Mouse (Mus musculus) skeletal muscle tissue, adult 2 months (tissue): ENCODE measurements around the gene Ano6.

Experiments used
- DNase-seq: peaks from one replicate; pipeline ENCODE4 v3.0.0-alpha.2; 2012; ENCODE audit warnings: low read depth, low spot score

The Ano6 gene

GRCm38 (mm10) chr15:95974021-95974597, 183.5 kb downstream of the Ano6 start:
- no peak for DNase-seq

- DNase-seq = peak; percentile 64
Observed at GRCm38 (mm10) chr15:95976156-95976876, 185.7 kb downstream of the Ano6 start.

- no peak for DNase-seq
Observed at GRCm38 (mm10) chr15:95977169-95977938, 186.7 kb downstream of the Ano6 start.

GRCm38 (mm10) chr15:95977939-95978252, 187.3 kb downstream of the Ano6 start:
- DNase-seq = no peak

- no peak for DNase-seq
Observed at GRCm38 (mm10) chr15:95980641-95981040, 190.0 kb downstream of the Ano6 start.

GRCm38 (mm10) chr15:95987916-95988315, 197.3 kb downstream of the Ano6 start:
- DNase-seq = no peak

- no peak for DNase-seq
Observed at GRCm38 (mm10) chr15:95989496-95990124, 199.0 kb downstream of the Ano6 start.

GRCm38 (mm10) chr15:96002958-96003601, 212.4 kb downstream of the Ano6 start:
- no peak for DNase-seq

GRCm38 (mm10) chr15:96011640-96012390, 221.2 kb downstream of the Ano6 start:
- no peak for DNase-seq

GRCm38 (mm10) chr15:96012391-96012775, 221.7 kb downstream of the Ano6 start:
- no peak for DNase-seq

- no peak for DNase-seq
Observed at GRCm38 (mm10) chr15:96014501-96014900, 223.9 kb downstream of the Ano6 start.

GRCm38 (mm10) chr15:96020465-96020864, 229.8 kb downstream of the Ano6 start:
- no peak for DNase-seq

- DNase-seq = no peak
Observed at GRCm38 (mm10) chr15:96021506-96021905, 230.9 kb downstream of the Ano6 start.
